Mouse (Mus musculus) layer of hippocampus, adult 9-10 months (tissue): ENCODE measurements at regions not wholly inside any gene's neighbourhood (a gene's known extent, or its start where the extent isn't known, plus 50 kb on each side); places are given as distances from the start of the nearest gene placed in this dataset.

Source experiments
- DNase-seq: peaks from one replicate; pipeline ENCODE4 v3.0.0; 2022; ENCODE audit warnings: low spot score

GRCm38 (mm10) chr3:52702962-52703361 lies 314.1 kb downstream of the Cog6 start:
- no peak for DNase-seq

GRCm38 (mm10) chr3:52701601-52702000 lies 315.4 kb downstream of the Cog6 start:
- no peak for DNase-seq

- DNase-seq: no peak
These were observed 323.2 kb downstream of the Cog6 start for GRCm38 (mm10) chr3:52693813-52694212.

- no peak for DNase-seq
These were observed 331.4 kb downstream of the Cog6 start for GRCm38 (mm10) chr3:52685434-52686181.

GRCm38 (mm10) chr3:52680824-52681388 lies 336.1 kb downstream of the Cog6 start:
- no peak for DNase-seq

- no peak for DNase-seq
These were observed 340.0 kb downstream of the Cog6 start for GRCm38 (mm10) chr3:52676886-52677670.

GRCm38 (mm10) chr3:52670628-52671028 lies 346.4 kb downstream of the Cog6 start:
- DNase-seq: no peak

GRCm38 (mm10) chr3:52663161-52663602 lies 353.9 kb downstream of the Cog6 start:
- DNase-seq: peak; percentile 26

- DNase-seq: no peak
These were observed 354.7 kb downstream of the Cog6 start for GRCm38 (mm10) chr3:52662164-52662908.

GRCm38 (mm10) chr3:52653006-52653405 lies 364.0 kb downstream of the Cog6 start:
- DNase-seq: no peak

GRCm38 (mm10) chr3:52652476-52652870 lies 364.6 kb downstream of the Cog6 start:
- no peak for DNase-seq

GRCm38 (mm10) chr3:52651862-52652475 lies 365.1 kb downstream of the Cog6 start:
- no peak for DNase-seq

GRCm38 (mm10) chr3:52650071-52650470 lies 367.0 kb downstream of the Cog6 start:
- DNase-seq: no peak

- DNase-seq: no peak
These were observed 368.1 kb downstream of the Cog6 start for GRCm38 (mm10) chr3:52648836-52649500.

GRCm38 (mm10) chr3:52647900-52648299 lies 369.1 kb downstream of the Cog6 start:
- no peak for DNase-seq

GRCm38 (mm10) chr3:52647161-52647692 lies 369.8 kb downstream of the Cog6 start:
- DNase-seq: no peak

GRCm38 (mm10) chr3:52645156-52645555 lies 371.9 kb downstream of the Cog6 start:
- no peak for DNase-seq

GRCm38 (mm10) chr3:52644178-52645128 lies 372.6 kb downstream of the Cog6 start:
- no peak for DNase-seq

GRCm38 (mm10) chr3:52643796-52644177 lies 373.2 kb downstream of the Cog6 start:
- DNase-seq: no peak

GRCm38 (mm10) chr3:52643100-52643551 lies 373.9 kb downstream of the Cog6 start:
- no peak for DNase-seq
